Mouse (Mus musculus) myocyte (in vitro differentiated cells): ENCODE data around the gene Uts2r. TPM values are rescaled to one million over a fixed set of nuclear protein-coding genes. Genes with fewer than 3 reads are reported as not detected.

Source experiments
- H3K27me3 ChIP-seq: one replicate; pipeline ENCODE4 v1.6.1; 2011; ENCODE audit not compliant: control insufficient read depth, insufficient read depth, insufficient read length
- H3K36me3 ChIP-seq: one replicate; pipeline ENCODE4 v1.6.1; 2011; ENCODE audit not compliant: control insufficient read depth, insufficient read depth
- H3K4me2 ChIP-seq: one replicate; pipeline ENCODE4 v1.6.1; 2011; ENCODE audit warnings: low read depth, control low read depth
- H3K4me3 ChIP-seq: one replicate; pipeline ENCODE4 v1.5.1; 2011; ENCODE audit warnings: mild to moderate bottlenecking, control low read depth, moderate library complexity
- H3K79me2 ChIP-seq: one replicate; pipeline ENCODE4 v1.6.1; 2011; ENCODE audit not compliant: control insufficient read depth, insufficient read depth
- H3ac ChIP-seq: one replicate; pipeline ENCODE4 v1.6.1; 2011; ENCODE audit not compliant: control insufficient read depth, insufficient read length
- CEBPB ChIP-seq: IDR thresholded peaks from 2 replicates; pipeline ENCODE4 v1.6.1; 2011; ENCODE audit warnings: mild to moderate bottlenecking, moderate library complexity; ENCODE audit not compliant: poor library complexity, insufficient read depth, severe bottlenecking
- E2F4 ChIP-seq: IDR thresholded peaks from one replicate; pipeline ENCODE4 v1.6.1; 2011; ENCODE audit warnings: mild to moderate bottlenecking, control low read depth, moderate library complexity; ENCODE audit not compliant: insufficient read depth
- MAX ChIP-seq: IDR thresholded peaks from one replicate; pipeline ENCODE4 v1.6.1; 2011; ENCODE audit warnings: low read depth, mild to moderate bottlenecking, control low read depth
- MYOD1 ChIP-seq, 3 experiments: IDR thresholded peaks; one replicate each; pipeline ENCODE4 v1.6.1; 2011; ENCODE audit warnings: control low read depth in 2 of 3, low read depth in 2 of 3, mild to moderate bottlenecking in 2 of 3, moderate library complexity in 1 of 3; ENCODE audit not compliant: insufficient read length in 2 of 3, control insufficient read depth in 1 of 3
- MYOG ChIP-seq, 3 experiments: IDR thresholded peaks; one replicate each; pipeline ENCODE4 v1.6.1; 2011; ENCODE audit warnings: control low read depth in 2 of 3, low read depth in 2 of 3, mild to moderate bottlenecking in 2 of 3; ENCODE audit not compliant: insufficient read length in 2 of 3, control insufficient read depth in 1 of 3, insufficient read depth in 1 of 3
- POLR2A ChIP-seq: IDR thresholded peaks from one replicate; pipeline ENCODE4 v1.6.1; 2011; ENCODE audit warnings: low read depth, mild to moderate bottlenecking, control low read depth, moderate library complexity; ENCODE audit not compliant: insufficient read length
- POLR2AphosphoS2 ChIP-seq: IDR thresholded peaks from one replicate; pipeline ENCODE4 v1.6.1; 2011; ENCODE audit warnings: low read depth, control low read depth; ENCODE audit not compliant: insufficient read length
- REST ChIP-seq: IDR thresholded peaks from one replicate; pipeline ENCODE4 v1.6.1; 2011; ENCODE audit warnings: mild to moderate bottlenecking, control low read depth, moderate library complexity; ENCODE audit not compliant: insufficient read depth, insufficient read length
- SRF ChIP-seq: IDR thresholded peaks from one replicate; pipeline ENCODE4 v1.6.1; 2011; ENCODE audit warnings: low read depth; ENCODE audit not compliant: control insufficient read depth, insufficient read length
- TCF12 ChIP-seq: IDR thresholded peaks from one replicate; pipeline ENCODE4 v1.6.1; 2011; ENCODE audit warnings: mild to moderate bottlenecking, control low read depth; ENCODE audit not compliant: poor library complexity, insufficient read depth, severe bottlenecking
- TCF3 ChIP-seq: IDR thresholded peaks from one replicate; pipeline ENCODE4 v1.6.1; 2011; ENCODE audit warnings: low read depth, control low read depth; ENCODE audit not compliant: insufficient read length
- USF1 ChIP-seq: IDR thresholded peaks from one replicate; pipeline ENCODE4 v1.6.1; 2011; ENCODE audit warnings: low read depth, mild to moderate bottlenecking, control low read depth, moderate library complexity
- polyA plus RNA-seq: library from polyadenylated mRNA; unstranded; fragments of >200 nt; fragmentation: generic; extraction: Trizol; gene quantifications from one replicate; pipeline ENCODE4 v1.2.1, GENCODE M21; 2012; ENCODE audit warnings: missing spikeins

Gene Uts2r
- polyA plus RNA-seq, 1 experiment: 0.20 TPM

DNA sequence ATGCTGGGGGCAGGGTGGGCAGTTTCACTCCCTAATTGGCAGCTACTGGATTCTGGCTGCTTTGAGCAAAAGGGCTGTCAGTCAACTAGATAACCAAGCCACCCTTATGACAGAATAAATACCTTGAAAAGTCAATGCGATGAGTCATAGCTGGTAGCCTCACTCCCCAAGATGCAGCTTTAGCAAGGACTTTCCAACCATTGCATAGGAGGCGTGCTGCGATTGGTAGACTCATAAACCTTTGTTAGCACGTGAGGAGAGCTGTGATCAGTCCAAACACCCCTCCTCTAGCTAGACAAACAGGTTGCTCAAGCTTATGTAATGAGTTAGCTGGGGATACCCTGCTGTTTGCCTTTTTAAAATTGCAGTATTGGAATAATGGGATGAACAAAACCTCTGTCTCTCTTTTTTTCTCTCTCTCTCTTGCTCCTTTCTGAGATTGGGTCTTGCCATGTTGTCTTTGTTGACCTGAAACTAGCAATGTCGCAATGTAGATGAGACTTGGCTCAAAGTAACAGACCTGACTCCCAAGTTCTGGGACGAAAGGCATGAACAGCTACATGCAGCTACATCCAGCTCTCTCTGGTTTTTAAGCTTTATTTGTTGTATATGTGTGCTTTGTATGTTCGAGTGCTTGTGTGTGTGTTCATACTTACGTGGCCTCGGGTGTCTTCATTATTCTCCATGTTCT lies 16.6 kb upstream of the Uts2r start:
- TF ChIP-seq USF1 (no peak), E2F4 (no peak), TCF3 (no peak), MAX (no peak), POLR2AphosphoS2 (no peak), TCF12 (no peak), CEBPB (no peak), POLR2A (no peak), REST (no peak), MYOG (IDR thresholded peaks at IDR 0.05; ENCODE audit: control insufficient read depth in 1 of 3, insufficient read depth in 1 of 3, insufficient read length in 2 of 3, low read depth in 2 of 3) (no peak)
- no peaks in the 10 kb centered on the region for H3K36me3 ChIP-seq
- H3K4me3 ChIP-seq: no peak overlapping the region
- H3K27me3 ChIP-seq: no peaks in the 10 kb centered on the region
- H3ac ChIP-seq: no peak overlapping the region
- no peak overlapping the region for H3K4me2 ChIP-seq
- H3K79me2 ChIP-seq: no peaks in the 10 kb centered on the region

DNA sequence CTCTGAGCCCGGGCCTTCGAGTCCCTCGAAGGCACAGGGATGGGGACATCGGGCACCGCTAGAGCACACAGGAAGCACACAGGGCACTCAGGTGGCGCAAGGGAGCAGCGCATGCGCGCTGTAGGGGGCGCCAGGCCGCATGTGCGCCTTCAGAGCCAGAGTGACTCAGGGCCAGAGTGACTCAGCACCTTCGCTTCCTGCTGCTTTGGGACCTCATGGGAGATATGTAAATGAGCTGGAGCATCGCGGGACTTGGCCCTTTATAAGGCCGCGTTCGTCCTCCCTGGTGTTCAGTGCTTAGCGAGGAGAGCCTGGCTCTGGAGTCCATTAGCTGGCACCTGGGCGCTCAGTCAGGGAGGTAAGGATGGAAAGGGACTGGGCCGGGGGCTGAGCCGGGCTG lies 14.2 kb upstream of the Uts2r start, which contains the start of gene Tex19.1:
Gene Tex19.1 (plus strand): TSS at position 279 of the 400 bp plus-strand sequence.
- H3K4me3 ChIP-seq: no peak within 1 kb of the TSS
- TF ChIP-seq POLR2AphosphoS2: no peak
- TF ChIP-seq POLR2A: no peak
- TF ChIP-seq SRF: no peak
- no peak for TF ChIP-seq USF1
- no peak for TF ChIP-seq CEBPB
- no peak for TF ChIP-seq REST
- no peak for TF ChIP-seq E2F4
- no peak for TF ChIP-seq MYOG (IDR thresholded peaks at IDR 0.05; ENCODE audit: control insufficient read depth in 1 of 3, insufficient read depth in 1 of 3, insufficient read length in 2 of 3, low read depth in 2 of 3)
- no peak for TF ChIP-seq TCF12
- no peak for TF ChIP-seq TCF3
- no peak for TF ChIP-seq MYOD1 (IDR thresholded peaks at IDR 0.05; ENCODE audit: control insufficient read depth in 1 of 3, insufficient read length in 2 of 3, low read depth in 2 of 3)
- no peak for TF ChIP-seq MAX
- H3K4me2 ChIP-seq: no peak within 1 kb of the TSS
- no peak within 1 kb of the TSS for H3ac ChIP-seq
- H3K27me3 ChIP-seq: no peaks in the 10 kb centered on the region
- no peaks in the 10 kb centered on the region for H3K79me2 ChIP-seq
- no peaks in the 10 kb centered on the region for H3K36me3 ChIP-seq

DNA sequence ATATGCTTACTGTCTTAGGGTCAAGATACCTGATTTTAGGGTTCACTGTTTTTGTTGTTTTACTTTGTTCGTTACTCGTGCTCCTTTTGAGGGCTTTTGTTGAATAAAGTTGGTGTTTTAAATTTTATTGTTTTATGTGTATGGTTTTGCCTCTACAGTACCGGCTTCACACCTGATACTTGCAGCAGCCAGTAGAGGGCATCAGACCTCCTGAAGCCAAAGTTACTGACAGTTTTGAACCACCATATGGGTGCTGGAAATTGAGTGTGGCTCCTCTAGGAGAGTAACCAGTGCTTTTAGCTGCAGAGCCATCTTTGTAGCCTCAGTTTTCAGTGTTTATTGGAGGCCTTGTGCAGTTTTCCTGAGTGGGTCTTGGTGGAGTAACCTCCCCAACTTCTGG lies 11.9 kb upstream of the Uts2r start:
- Histone ChIP-seq H3K79me2 (no peaks in the 10 kb centered on the region), H3K36me3 (no peaks in the 10 kb centered on the region), H3K27me3 (peaks cover 4% of the 10 kb centered on the region), H3ac (no peak overlapping the region), H3K4me3 (no peak overlapping the region), H3K4me2 (no peak overlapping the region)
- TF ChIP-seq CEBPB: no peak
- no peak for TF ChIP-seq MAX
- TF ChIP-seq USF1: no peak
- TF ChIP-seq MYOG (IDR thresholded peaks at IDR 0.05; ENCODE audit: control insufficient read depth in 1 of 3, insufficient read depth in 1 of 3, insufficient read length in 2 of 3, low read depth in 2 of 3): no peak
- TF ChIP-seq MYOD1 (IDR thresholded peaks at IDR 0.05; ENCODE audit: control insufficient read depth in 1 of 3, insufficient read length in 2 of 3, low read depth in 2 of 3): no peak
- no peak for TF ChIP-seq TCF3
- no peak for TF ChIP-seq REST
- no peak for TF ChIP-seq POLR2AphosphoS2
- TF ChIP-seq SRF: no peak
- TF ChIP-seq POLR2A: no peak
- no peak for TF ChIP-seq TCF12
- TF ChIP-seq E2F4: no peak

DNA sequence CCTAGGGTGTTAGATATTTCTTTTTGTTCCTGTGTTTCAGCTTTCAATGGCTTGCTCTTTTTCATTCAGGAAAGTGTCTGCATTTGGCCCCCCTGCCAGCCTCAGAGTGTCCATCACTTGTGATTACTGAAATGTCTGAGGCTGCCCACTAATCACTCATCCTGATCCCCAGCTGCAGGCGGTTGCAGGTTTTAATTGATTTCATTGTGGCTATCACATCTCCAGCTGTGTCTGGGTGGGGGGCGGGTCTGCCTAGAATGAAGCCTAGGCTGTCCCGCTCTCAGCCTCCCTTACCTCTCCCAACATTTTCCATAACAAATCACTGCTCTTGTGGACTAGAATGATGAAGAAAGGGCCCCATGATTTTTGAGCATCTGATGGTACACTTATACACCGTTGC lies 5.9 kb upstream of the Uts2r start:
- Histone ChIP-seq H3K4me2 (no peak overlapping the region), H3ac (no peak overlapping the region), H3K36me3 (no peaks in the 10 kb centered on the region), H3K27me3 (peaks cover 19% of the 10 kb centered on the region), H3K4me3 (no peak overlapping the region), H3K79me2 (no peaks in the 10 kb centered on the region)
- TF ChIP-seq REST (no peak), SRF (no peak), USF1 (no peak)

DNA sequence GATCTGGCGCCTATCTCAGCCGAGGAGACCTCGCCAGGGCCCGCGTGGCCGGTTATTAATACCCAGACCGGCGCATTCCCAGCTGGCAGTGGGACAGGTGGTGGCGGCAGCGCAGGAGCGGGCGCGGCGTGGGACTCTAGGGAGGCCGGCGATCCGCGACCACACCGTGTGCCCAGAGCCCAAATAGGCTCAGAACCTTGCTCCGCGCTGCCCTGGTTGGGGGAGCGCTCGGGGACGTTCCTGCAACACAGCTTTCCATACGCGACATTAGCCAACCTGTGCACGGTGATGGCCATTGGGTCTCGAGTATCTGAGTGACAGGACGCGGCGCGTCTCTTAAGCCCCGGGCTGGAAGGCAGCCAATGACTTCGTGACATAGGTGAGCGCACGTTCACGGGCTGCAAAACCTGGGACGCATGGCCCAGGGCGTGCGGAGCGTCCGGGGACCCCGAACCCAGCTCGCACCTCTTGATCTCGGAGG lies 3.6 kb upstream of the Uts2r start:
- no peaks in the 10 kb centered on the region for H3K79me2 ChIP-seq
- no peaks in the 10 kb centered on the region for H3K36me3 ChIP-seq
- no peak overlapping the region for H3K4me3 ChIP-seq
- no peak overlapping the region for H3ac ChIP-seq
- H3K4me2 ChIP-seq: peak overlapping the region; percentile 24
- no peak for TF ChIP-seq POLR2AphosphoS2
- TF ChIP-seq E2F4: no peak
- peak in 2 of 3 experiments; percentile 85 to 96 for TF ChIP-seq MYOD1 (IDR thresholded peaks at IDR 0.05; ENCODE audit: control insufficient read depth in 1 of 3, insufficient read length in 2 of 3, low read depth in 2 of 3)
- no peak for TF ChIP-seq USF1
- no peak for TF ChIP-seq CEBPB
- TF ChIP-seq POLR2A: no peak
- no peak for TF ChIP-seq SRF
- TF ChIP-seq MYOG (IDR thresholded peaks at IDR 0.05; ENCODE audit: control insufficient read depth in 1 of 3, insufficient read depth in 1 of 3, insufficient read length in 2 of 3, low read depth in 2 of 3): peak in 2 of 3 experiments; percentile 90 to 95
- peak; percentile 6 for TF ChIP-seq TCF12
- TF ChIP-seq MAX: no peak
- no peak for TF ChIP-seq REST
- peak; percentile 81 for TF ChIP-seq TCF3
- H3K27me3 ChIP-seq: peaks cover 19% of the 10 kb centered on the region
